Mouse (Mus musculus): ENCODE results near the gene Isoc2b. TPM values are rescaled to one million over a fixed set of nuclear protein-coding genes. Genes with fewer than 3 reads are reported as not detected.
A peak's percentile ranks its signal among the peaks of the same experiment; 100 is the strongest.
"Not testable (repeated sequence)": the region's sequence is repeated elsewhere in the genome, so short reads cannot be mapped to it uniquely, and the experiment has no call there.

Isoc2b gene
- polyA plus RNA-seq, 1 experiment from 2014 or later, result 2.6 TPM

GRCm38 (mm10) chr7:4902404-4902803, 32.3 kb upstream of the Isoc2b start:
- WGBS, result 84% methylated on average over 9 of the region's 9 CpGs
- Histone ChIP-seq H3K4me3 (ENCODE audit: low read depth, low read length) (no peak overlapping the region), H3K36me3 (ENCODE audit: control insufficient read depth, insufficient read depth, low read length) (no peaks in the 10 kb centered on the region), H3K9me3 (ENCODE audit: control insufficient read depth, low read length) (no peaks in the 10 kb centered on the region), H3K9ac (ENCODE audit: low read length) (no peak overlapping the region), H3K27ac (ENCODE audit: low read depth, low read length) (no peak overlapping the region), H3K27me3 (ENCODE audit: control insufficient read depth, insufficient read depth, low read length) (peaks cover 6% of the 10 kb centered on the region), H3K4me2 (no peak overlapping the region), H3K4me1 (ENCODE audit: control insufficient read depth, insufficient read depth, low read length) (peaks cover 3% of the 10 kb centered on the region; the same call in 1 of the 2 replicates)
- no peak for ATAC-seq (ENCODE audit: low FRiP score)
- peak; percentile 74 for DNase-seq (ENCODE audit: low spot score, missing footprints)

- ATAC-seq (ENCODE audit: low FRiP score), result 0 out of 2 replicates have a peak, but pooled peaks have one; percentile 12
- no peak overlapping the region for H3K4me2 ChIP-seq
- H3K36me3 ChIP-seq (ENCODE audit: control insufficient read depth, insufficient read depth, low read length), result no peaks in the 10 kb centered on the region
- H3K9me3 ChIP-seq (ENCODE audit: control insufficient read depth, low read length), result no peaks in the 10 kb centered on the region
- no peak overlapping the region for H3K27ac ChIP-seq (ENCODE audit: low read depth, low read length)
- H3K4me1 ChIP-seq (ENCODE audit: control insufficient read depth, insufficient read depth, low read length), result peaks cover 3% of the 10 kb centered on the region; the same call in 1 of the 2 replicates
- no peak overlapping the region for H3K4me3 ChIP-seq (ENCODE audit: low read depth, low read length)
- DNase-seq (ENCODE audit: low spot score, missing footprints), result peak; percentile 90
- 44% methylated on average over 8 of the region's 8 CpGs for WGBS
- no peak overlapping the region for H3K9ac ChIP-seq (ENCODE audit: low read length)
- H3K27me3 ChIP-seq (ENCODE audit: control insufficient read depth, insufficient read depth, low read length), result peaks cover 6% of the 10 kb centered on the region
Observed at GRCm38 (mm10) chr7:4901171-4901570, 31.1 kb upstream of the Isoc2b start.

- Histone ChIP-seq H3K9me3 (ENCODE audit: control insufficient read depth, low read length) (no peaks in the 10 kb centered on the region), H3K4me2 (peak overlapping the region; percentile 12; the same call in 1 of the 2 replicates), H3K4me3 (ENCODE audit: low read depth, low read length) (no peak overlapping the region), H3K36me3 (ENCODE audit: control insufficient read depth, insufficient read depth, low read length) (no peaks in the 10 kb centered on the region), H3K27ac (ENCODE audit: low read depth, low read length) (no peak overlapping the region), H3K4me1 (ENCODE audit: control insufficient read depth, insufficient read depth, low read length) (peaks cover 3% of the 10 kb centered on the region; the same call in 1 of the 2 replicates), H3K9ac (ENCODE audit: low read length) (no peak overlapping the region), H3K27me3 (ENCODE audit: control insufficient read depth, insufficient read depth, low read length) (peaks cover 6% of the 10 kb centered on the region)
- WGBS, result 20% methylated on average over 10 of the region's 11 CpGs
- peak; percentile 79 for DNase-seq (ENCODE audit: low spot score, missing footprints)
- no peak for ATAC-seq (ENCODE audit: low FRiP score)
Observed at GRCm38 (mm10) chr7:4900523-4900851, 30.4 kb upstream of the Isoc2b start.

- Histone ChIP-seq H3K27ac (ENCODE audit: low read depth, low read length) (no peak overlapping the region), H3K27me3 (ENCODE audit: control insufficient read depth, insufficient read depth, low read length) (peaks cover 6% of the 10 kb centered on the region), H3K4me2 (peak overlapping the region; percentile 40), H3K4me3 (ENCODE audit: low read depth, low read length) (peak overlapping the region; percentile 11; the same call in 1 of the 2 replicates), H3K4me1 (ENCODE audit: control insufficient read depth, insufficient read depth, low read length) (peaks cover 3% of the 10 kb centered on the region; the same call in 1 of the 2 replicates), H3K9ac (ENCODE audit: low read length) (peak overlapping the region; percentile 42), H3K9me3 (ENCODE audit: control insufficient read depth, low read length) (no peaks in the 10 kb centered on the region), H3K36me3 (ENCODE audit: control insufficient read depth, insufficient read depth, low read length) (no peaks in the 10 kb centered on the region)
- 5% methylated on average over 19 of the region's 19 CpGs for WGBS
- peak; percentile 86 for DNase-seq (ENCODE audit: low spot score, missing footprints)
- ATAC-seq (ENCODE audit: low FRiP score), result peak; percentile 56; the same call in 1 of the 2 replicates
Observed at GRCm38 (mm10) chr7:4899649-4900522, 29.8 kb upstream of the Isoc2b start.

- peak overlapping the region; percentile 40 for H3K4me2 ChIP-seq
- H3K9ac ChIP-seq (ENCODE audit: low read length), result peak overlapping the region; percentile 42
- no peak overlapping the region for H3K27ac ChIP-seq (ENCODE audit: low read depth, low read length)
- ATAC-seq (ENCODE audit: low FRiP score), result peak; percentile 55
- H3K27me3 ChIP-seq (ENCODE audit: control insufficient read depth, insufficient read depth, low read length), result peaks cover 6% of the 10 kb centered on the region
- H3K9me3 ChIP-seq (ENCODE audit: control insufficient read depth, low read length), result no peaks in the 10 kb centered on the region
- peaks cover 3% of the 10 kb centered on the region; the same call in 1 of the 2 replicates for H3K4me1 ChIP-seq (ENCODE audit: control insufficient read depth, insufficient read depth, low read length)
- H3K36me3 ChIP-seq (ENCODE audit: control insufficient read depth, insufficient read depth, low read length), result no peaks in the 10 kb centered on the region
- DNase-seq (ENCODE audit: low spot score, missing footprints), result peak; percentile 84
- WGBS, result 16% methylated on average over 16 of the region's 18 CpGs
- H3K4me3 ChIP-seq (ENCODE audit: low read depth, low read length), result peak overlapping the region; percentile 11; the same call in 1 of the 2 replicates
Observed at GRCm38 (mm10) chr7:4898851-4899648, 29.0 kb upstream of the Isoc2b start.

GRCm38 (mm10) chr7:4895186-4895585, 25.1 kb upstream of the Isoc2b start:
- no peak overlapping the region for H3K9ac ChIP-seq (ENCODE audit: low read length)
- no peak overlapping the region for H3K4me2 ChIP-seq
- no peak overlapping the region for H3K27ac ChIP-seq (ENCODE audit: low read depth, low read length)
- H3K36me3 ChIP-seq (ENCODE audit: control insufficient read depth, insufficient read depth, low read length), result no peaks in the 10 kb centered on the region
- ATAC-seq (ENCODE audit: low FRiP score) (no peak), DNase-seq (ENCODE audit: low spot score, missing footprints) (no peak)
- no peaks in the 10 kb centered on the region for H3K9me3 ChIP-seq (ENCODE audit: control insufficient read depth, low read length)
- H3K27me3 ChIP-seq (ENCODE audit: control insufficient read depth, insufficient read depth, low read length), result peaks cover 6% of the 10 kb centered on the region
- 65% methylated on average over 11 of the region's 11 CpGs for WGBS
- peaks cover 3% of the 10 kb centered on the region; the same call in 1 of the 2 replicates for H3K4me1 ChIP-seq (ENCODE audit: control insufficient read depth, insufficient read depth, low read length)
- no peak overlapping the region for H3K4me3 ChIP-seq (ENCODE audit: low read depth, low read length)

- 78% methylated on average over 4 of the region's 4 CpGs for WGBS
- Histone ChIP-seq H3K27ac (ENCODE audit: low read depth, low read length) (no peak overlapping the region), H3K9me3 (ENCODE audit: control insufficient read depth, low read length) (no peaks in the 10 kb centered on the region), H3K9ac (ENCODE audit: low read length) (no peak overlapping the region), H3K27me3 (ENCODE audit: control insufficient read depth, insufficient read depth, low read length) (no peaks in the 10 kb centered on the region), H3K36me3 (ENCODE audit: control insufficient read depth, insufficient read depth, low read length) (no peaks in the 10 kb centered on the region), H3K4me3 (ENCODE audit: low read depth, low read length) (no peak overlapping the region), H3K4me2 (no peak overlapping the region), H3K4me1 (ENCODE audit: control insufficient read depth, insufficient read depth, low read length) (no peaks in the 10 kb centered on the region)
- no peak for DNase-seq (ENCODE audit: low spot score, missing footprints)
- no peak for ATAC-seq (ENCODE audit: low FRiP score)
Observed at GRCm38 (mm10) chr7:4886680-4887079, 16.6 kb upstream of the Isoc2b start.

GRCm38 (mm10) chr7:4879036-4879435, 9.0 kb upstream of the Isoc2b start:
- H3K4me2 ChIP-seq; H3K9ac ChIP-seq (ENCODE audit: low read length); DNase-seq (ENCODE audit: low spot score, missing footprints); H3K4me1 ChIP-seq (ENCODE audit: control insufficient read depth, insufficient read depth, low read length); H3K4me3 ChIP-seq (ENCODE audit: low read depth, low read length); H3K27me3 ChIP-seq (ENCODE audit: control insufficient read depth, insufficient read depth, low read length); ATAC-seq (ENCODE audit: low FRiP score); H3K36me3 ChIP-seq (ENCODE audit: control insufficient read depth, insufficient read depth, low read length); H3K27ac ChIP-seq (ENCODE audit: low read depth, low read length); H3K9me3 ChIP-seq (ENCODE audit: control insufficient read depth, low read length): not testable (repeated sequence)
- 80% methylated on average over 1 of the region's 1 CpGs for WGBS

GRCm38 (mm10) chr7:4878186-4878585, 8.1 kb upstream of the Isoc2b start:
- H3K4me2 ChIP-seq, result no peak overlapping the region
- no peak for ATAC-seq (ENCODE audit: low FRiP score)
- DNase-seq (ENCODE audit: low spot score, missing footprints), result no peak
- H3K9me3 ChIP-seq (ENCODE audit: control insufficient read depth, low read length), result no peaks in the 10 kb centered on the region
- peaks cover 4% of the 10 kb centered on the region for H3K4me1 ChIP-seq (ENCODE audit: control insufficient read depth, insufficient read depth, low read length)
- no peak overlapping the region for H3K4me3 ChIP-seq (ENCODE audit: low read depth, low read length)
- H3K27me3 ChIP-seq (ENCODE audit: control insufficient read depth, insufficient read depth, low read length), result no peaks in the 10 kb centered on the region
- H3K36me3 ChIP-seq (ENCODE audit: control insufficient read depth, insufficient read depth, low read length), result no peaks in the 10 kb centered on the region
- H3K9ac ChIP-seq (ENCODE audit: low read length), result no peak overlapping the region
- H3K27ac ChIP-seq (ENCODE audit: low read depth, low read length), result no peak overlapping the region

All from midbrain, embryonic 11.5 days (tissue).